Mouse (Mus musculus) 416B (cell line): ENCODE measurements around the gene Mamdc2.
A peak's percentile ranks its signal among the peaks of the same experiment; 100 is the strongest.

ENCODE experiments used
- DNase-seq: peaks from one replicate; pipeline ENCODE4 v3.0.0; 2011; ENCODE audit warnings: low read depth

Mamdc2 gene

DNA sequence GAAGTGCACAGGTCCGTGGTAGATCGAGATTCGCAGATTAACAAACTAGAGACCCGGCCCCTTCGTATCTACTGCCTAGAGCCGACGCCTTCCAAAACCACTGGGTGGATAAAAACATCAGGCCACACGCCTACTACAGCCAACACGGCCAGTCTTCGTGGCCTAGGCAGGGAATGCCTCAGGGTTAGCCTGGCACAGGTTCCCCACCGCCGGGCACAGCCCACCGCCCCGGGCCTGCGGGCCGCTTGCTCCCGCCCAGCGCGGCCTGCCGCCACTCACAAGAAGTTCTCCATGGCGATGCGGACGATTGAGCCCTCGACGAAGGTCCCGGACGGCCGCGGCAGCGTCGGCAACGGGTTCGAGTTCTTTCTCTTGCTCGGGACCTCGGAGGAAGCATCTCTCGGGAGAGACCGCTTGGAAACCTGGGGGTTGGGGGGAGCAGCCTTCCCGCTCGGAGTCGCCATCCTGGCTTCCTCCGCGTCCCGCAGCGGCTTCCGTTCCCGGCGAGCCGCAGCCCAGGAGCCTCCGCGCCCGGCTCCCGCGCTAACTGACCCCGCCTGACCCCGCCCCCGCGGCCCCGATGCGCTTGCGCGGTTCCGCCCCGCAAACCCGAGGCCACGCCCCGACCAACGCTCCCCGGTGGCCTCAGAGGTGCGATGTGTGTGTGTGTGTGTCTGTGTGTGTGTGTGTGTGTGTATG, 174.7 kb downstream of the Mamdc2 start, which contains the start of gene Smc5:
Gene Smc5, minus strand, starts transcription at position 543 of the 699 bp plus-strand sequence.
- peak; percentile 86 for DNase-seq

GRCm38 (mm10) chr19:23256771-23257170, 191.5 kb downstream of the Mamdc2 start:
- no peak for DNase-seq
